Mouse (Mus musculus) fat pad, adult 2 months (tissue): Measurements from ENCODE around the gene Gp1ba.

Source experiments
- DNase-seq: peaks from one replicate; pipeline ENCODE4 v3.0.0-alpha.2; 2011; ENCODE audit warnings: low read depth, low spot score; ENCODE audit errors: extremely low read depth

Gene Gp1ba

DNA sequence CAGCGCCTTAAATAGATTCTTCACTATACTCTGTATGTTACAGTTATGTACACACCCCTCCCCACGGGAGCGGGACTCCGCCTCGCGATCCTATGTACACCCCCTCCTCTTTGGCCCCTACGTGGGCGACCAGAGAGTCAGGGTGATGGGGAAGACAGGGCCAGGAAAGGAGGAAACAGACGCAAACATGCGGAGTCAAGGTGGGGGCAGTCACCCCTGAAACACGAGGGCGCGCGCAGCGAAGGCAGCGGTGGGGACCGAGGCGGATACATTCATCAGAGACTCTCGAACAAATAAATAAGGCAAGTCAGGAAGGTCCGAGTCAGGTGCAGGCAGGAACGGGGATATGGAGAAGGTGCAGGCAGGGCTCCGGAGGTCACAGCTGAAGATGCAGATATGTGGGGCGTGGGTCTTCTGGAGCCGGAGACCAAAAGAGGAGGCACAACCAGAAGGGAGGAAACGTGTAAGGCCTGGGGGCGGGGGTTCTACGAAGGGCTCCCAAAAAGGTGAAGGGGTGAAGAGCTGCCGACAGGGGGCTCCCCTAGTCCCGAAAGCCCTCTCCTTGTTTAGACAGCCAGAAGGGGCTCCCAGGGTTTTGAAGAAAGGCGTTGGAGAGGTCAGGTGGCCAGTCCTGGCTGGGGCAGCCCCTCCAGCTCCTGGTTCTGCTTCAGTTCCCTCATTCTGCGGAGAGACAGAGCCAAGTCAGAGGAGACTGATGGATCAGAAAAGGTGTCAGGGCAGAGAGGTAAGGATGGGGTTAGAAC is 30.8 kb downstream of the Gp1ba start:
- DNase-seq = no peak

DNA sequence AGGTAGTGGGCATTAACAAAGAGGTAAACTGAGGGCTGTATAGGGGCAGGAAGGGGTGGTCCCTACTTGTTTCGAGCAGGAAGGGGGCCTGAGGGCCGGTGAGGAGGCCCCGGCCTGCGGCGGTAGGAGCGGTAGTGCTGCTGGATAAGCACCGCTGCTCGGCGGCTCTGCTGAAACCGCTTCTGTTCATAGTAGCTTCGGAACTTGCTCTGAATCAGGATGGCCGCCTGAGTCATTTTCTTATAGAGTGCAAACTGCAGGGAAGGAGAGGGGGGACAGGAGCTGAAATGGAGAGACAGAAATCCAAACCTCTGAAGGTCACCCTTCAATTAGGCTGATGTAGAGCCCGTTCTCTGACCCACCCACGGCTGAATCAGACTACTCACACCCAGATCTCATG is 31.6 kb downstream of the Gp1ba start:
- DNase-seq = no peak

DNA sequence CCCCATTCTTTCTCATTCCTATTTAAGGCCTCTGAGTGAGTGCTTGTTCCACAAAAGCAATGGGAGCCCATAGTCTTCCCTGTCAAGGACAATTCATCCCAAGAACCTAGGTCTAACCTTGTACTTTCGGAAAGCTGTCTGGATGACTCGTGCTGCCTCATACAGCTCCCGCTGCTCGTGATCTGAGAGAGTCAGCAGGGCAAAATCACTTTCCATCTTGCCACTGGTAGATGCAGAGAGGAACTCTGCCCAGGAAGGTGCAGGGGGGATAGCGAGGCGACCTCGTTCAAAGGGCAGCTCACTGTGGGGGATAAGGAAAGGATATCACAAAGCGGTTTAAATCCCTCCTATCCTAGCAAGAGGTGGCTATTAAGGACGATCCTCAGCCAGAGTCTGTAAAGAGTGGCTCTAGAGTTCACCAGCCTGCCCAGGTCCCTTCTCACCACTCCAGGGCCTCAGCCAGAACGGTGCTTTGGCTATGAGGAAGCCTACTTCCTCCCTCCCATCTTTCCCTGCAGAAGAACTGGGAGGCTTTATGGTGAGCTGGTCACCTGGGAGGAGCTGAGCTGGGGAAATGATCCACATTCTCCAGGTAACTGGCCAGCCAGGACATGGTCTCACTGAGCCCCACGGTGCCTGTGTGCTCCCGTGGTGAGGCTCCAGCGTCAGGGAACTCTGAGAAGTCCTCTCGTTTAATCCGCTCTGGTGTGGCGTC is 32.6 kb downstream of the Gp1ba start:
- no peak for DNase-seq

DNA sequence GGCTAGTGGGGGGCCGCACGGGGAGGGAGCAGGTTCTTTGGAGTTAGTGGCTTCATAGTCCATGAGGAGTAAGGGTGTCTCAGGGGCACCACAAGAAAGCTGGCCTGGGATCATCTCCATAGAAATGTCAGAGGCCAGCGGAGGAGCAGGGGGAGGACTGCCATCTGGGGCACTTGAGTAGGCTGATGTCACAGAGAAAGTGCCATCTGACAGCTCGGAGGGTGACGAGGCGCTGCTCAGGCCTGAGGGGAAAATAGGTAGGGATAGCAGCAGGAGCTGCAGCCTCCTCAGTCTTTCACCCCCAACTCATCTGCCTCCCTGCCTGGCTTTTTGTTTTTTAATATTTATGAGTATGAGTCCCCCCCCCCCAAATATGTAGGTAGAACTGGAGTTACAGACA is 35.1 kb downstream of the Gp1ba start:
- DNase-seq = no peak

DNA sequence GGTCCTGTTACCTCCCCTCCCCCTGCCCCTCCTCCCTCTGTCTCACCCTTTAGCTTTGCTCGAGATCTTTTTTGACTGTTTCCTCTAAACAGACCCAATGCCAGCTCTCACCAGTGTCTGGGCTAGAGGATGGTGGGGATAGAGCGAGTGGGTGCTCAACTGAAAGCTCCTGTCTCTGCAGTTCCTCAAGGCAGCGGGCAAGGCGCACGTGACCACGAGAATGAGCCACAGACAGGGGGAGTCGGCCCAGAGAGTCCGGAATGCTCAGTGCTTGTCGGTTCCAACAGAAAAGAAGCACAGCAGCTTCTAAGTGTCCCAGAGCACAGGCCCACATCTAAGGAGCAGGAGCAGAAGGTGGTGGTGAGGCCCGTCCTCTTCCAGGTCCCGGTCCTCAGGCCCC is 35.6 kb downstream of the Gp1ba start:
- DNase-seq = no peak

DNA sequence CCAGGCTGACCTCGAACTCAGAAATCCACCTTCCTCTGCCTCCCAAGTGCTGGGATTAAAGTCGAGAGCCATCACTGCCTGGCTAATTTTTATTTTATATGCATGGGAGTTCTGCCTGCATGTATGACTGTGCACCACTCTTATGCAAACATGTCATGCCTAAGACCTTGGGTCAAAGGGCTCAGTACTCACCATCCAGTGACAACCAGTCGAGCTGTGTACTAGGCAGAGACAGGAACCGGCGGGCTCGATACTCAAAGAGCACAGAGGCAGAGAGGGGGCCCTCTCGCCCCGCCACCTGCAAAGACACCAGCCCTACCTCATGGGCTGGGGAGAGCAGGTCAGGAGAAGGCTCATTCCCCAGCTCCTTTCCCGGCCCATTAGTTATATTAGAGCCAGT is 39.2 kb downstream of the Gp1ba start:
- DNase-seq = no peak

DNA sequence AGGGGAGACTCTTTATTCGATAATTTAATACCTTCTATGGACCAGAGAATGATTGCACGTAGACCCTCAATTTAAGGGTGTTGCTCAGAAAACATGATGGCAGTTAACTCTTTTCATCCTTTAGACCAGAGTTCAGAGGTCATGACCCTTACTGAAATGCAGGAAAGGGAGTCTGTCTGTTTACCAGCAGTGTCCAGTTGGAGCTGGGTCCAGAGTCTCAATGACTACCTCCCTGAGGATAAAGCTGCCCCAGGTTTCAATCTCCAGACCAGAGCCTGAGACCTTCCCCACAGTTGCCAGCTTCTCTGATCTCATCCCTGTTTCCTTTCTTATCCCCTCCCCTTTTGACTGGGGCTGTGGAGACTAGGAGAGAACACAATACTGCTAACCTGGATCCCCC is 39.7 kb downstream of the Gp1ba start:
- DNase-seq = no peak

DNA sequence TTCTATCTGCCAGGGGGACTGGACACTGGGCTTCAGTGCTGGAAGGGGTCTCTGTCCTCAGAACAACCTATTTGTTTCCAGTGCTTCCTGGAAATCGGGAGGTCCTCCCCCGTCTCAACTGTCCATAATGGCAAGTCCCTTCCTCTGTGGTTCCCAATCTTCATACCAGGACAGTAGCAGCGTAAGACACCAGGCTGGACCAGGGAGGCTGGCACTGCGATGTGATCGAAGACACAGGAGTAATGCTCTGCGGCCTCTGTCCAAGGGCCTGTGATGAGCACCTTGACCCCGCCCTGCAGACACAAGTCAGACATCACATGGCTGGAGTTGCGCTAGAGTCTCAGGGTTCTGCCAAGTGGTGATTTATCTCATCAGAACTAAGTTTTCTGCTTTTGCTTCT is 40.4 kb downstream of the Gp1ba start:
- DNase-seq = no peak

DNA sequence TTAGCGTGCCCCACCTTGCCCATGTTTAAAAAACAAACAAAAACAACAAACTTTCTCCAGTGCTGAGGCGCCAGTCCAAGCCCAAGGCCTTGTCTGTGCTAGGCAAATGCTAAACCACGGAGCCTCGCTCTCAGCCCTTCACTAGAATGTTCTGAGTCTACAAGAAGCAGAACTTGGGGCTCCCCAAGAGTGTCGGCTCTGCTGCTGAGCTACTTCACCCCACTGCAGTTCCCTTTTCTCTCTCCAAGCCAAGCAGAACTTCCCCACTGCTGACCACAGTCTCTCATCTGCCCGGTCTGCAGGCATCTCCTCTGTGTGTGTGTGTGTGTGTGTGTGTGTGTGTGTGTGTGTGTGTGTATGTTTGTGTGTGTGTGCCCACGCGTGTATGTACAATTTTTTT is 41.0 kb downstream of the Gp1ba start:
- DNase-seq = no peak

DNA sequence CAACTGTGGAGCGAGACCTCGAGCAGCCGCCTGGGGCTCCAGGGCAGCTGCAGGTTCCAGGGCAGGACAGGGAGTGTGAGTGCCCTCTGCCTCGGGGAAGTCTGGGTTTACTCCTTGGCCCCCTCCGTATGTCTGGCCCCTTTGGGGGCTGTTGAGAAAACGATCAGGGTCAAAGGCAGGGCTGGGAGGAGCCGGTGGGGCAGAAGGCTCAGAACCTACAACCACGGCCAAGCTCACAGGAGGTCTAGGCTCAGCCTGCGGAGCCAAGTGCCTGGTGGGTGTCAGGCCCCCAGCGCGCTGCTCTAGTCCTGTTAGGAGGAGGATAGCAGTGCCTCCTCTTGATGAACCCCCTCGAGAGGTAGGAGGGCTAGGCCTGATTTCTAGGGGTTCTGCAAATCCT is 42.2 kb downstream of the Gp1ba start:
- DNase-seq = no peak

DNA sequence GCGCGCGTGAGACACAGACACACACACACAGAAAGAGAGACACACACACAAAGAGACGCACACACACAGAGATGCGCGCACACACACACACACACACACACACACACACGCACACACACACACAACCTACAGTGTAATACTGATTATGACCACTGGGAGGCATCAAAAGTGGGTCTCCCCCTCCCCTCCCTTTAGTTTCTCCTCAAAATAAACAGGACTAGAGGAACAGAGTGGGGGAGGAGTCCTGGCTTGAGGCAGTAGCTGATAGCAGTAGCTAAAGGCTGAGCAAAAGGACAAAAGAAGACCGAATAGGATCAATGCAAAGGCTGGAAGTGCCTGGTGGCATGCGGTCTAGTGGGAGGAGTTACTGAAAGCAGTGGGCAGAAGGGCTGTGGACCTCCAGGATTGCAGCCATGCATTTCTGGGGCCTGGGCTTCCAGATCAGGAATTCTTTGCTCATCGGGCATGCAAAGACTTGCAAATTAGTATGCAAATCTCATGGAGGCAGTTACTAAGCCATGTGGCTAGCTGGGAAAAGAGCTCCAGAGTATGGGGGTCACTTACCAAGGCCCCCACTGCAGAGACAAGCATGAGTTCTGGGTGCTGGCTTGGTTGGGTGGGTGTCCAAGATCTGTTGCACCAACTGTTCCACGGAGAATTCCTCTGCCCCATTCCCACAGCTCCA is 43.1 kb downstream of the Gp1ba start:
- no peak for DNase-seq

DNA sequence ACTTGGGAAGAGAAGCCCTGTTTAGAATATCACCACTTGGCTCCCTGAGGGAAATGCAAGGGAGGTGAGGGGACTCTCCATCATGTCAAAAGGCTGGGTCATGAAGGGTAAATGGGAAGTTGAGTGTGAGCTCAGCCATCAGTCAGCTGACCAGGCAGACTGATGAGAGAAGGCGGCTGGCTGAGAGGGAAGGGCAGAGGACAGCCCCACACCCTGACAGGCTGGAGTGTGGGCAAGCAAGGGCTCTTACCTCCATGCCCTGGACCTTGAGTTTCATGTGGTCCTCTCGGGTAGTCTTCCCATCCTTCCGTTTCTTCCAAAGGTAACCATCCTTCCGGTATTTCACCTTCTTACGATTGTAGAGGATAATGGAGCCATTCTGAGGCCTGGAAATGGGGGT is 44.7 kb downstream of the Gp1ba start:
- no peak for DNase-seq

DNA sequence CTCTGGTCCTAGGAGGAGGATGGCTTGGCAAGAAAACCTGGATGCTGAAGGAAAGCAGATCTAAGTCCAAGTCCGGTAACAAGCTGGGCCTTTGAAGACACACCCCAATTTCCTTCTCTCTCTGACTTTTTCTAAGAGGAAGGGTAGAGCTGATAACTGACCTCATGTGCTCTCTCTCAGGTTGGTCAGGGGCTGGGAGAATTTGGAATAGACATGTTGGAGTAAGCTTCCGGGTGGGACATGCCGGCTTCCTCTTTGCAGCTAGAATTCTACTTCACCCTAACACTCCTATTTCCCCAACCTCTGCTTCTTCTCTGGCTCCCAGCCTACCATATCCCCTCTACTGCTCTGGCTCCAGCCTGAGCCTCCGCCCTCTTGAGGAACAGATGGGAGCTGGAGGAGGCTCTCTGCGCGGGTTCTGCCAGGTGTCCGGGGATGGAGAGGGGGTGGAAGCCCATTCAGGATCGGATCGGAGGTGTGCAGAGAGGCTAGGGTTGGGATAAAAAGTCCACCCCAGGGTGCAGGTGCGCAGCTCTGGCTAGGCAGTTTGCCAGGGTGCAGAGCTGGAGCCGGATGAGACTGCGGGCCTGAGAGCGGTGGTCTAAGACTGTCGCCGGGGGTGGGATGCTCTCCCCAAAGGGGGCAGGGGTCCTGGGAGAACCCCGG is 48.1 kb downstream of the Gp1ba start:
- DNase-seq = no peak

DNA sequence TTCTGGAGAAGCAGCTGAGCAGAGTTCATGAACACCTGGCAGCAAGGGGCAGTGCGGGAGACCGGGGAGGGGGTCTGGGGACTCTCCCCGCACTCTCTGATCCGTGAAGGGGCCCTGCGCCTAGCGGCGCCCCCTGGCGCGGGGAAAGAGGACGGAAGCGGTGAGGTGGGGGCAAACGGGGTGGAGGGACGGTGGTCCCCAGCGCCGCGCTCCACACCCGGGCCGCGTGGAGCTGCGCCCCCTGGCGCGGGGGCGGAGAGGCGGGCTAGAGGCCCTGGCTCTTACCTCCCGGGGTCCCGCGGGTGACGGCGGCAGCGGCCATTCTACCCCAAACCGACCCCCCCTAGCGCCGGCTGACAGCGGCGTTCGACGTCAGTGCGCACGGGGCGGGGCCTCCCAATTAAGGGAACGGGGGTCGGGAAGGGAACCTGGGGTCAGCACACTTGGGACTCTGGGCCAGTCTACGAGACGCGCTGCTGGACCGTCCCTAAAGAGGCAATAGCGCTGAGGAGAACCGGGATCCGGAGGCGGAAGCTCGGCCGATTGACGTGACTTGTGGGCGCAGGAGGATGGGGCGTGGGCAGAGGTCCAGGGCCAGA is 48.8 kb downstream of the Gp1ba start, which contains the start of gene Camta2:
TSS of gene Camta2 (minus strand) at position 505 of the 599 bp plus-strand sequence.
- DNase-seq = no peak

DNA sequence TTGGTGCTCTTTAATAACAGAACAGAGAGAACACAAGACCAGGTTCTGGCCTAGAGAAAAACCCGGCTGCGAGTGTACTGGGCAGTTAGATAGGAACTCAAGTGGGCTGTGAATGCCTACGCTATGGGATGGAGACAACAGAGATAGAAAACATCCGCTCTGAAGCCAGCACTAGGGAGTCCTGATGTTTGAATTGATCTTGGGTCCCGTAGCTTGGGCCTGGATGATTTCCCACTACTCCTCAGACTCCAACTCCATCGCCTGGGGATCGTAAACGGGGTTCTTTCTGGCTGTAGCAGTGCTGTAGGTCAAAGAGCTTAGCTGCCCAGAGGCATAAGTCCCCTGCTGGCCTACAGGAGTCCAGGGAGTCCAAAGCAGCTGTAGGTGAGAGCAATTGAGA is 49.5 kb downstream of the Gp1ba start:
- DNase-seq = no peak

DNA sequence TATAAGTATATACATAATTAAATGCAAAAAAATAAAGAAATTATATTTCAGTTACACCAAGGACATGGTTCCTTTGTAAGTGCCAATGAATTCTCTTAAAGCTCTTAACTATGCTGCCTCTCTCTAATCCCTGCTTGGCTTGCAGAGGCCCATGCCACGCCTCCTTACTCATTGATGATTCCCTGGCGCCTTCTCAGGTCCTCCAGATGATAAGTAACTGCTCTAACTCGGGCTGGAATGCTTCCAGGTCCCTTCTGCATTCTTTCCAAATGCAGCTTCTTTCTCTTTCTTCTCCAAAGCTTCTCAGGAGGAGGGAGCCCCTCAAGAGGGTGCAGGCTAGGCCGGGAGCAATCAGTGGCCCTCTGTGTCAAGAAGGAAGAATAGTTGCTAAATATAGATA is 50.7 kb downstream of the Gp1ba start:
- DNase-seq = no peak
